Mouse (Mus musculus): Measurements from ENCODE around the gene Src.
"Not testable (repeated sequence)": the region's sequence is repeated elsewhere in the genome, so short reads cannot be mapped to it uniquely, and the experiment has no call there.

Src gene

DNA sequence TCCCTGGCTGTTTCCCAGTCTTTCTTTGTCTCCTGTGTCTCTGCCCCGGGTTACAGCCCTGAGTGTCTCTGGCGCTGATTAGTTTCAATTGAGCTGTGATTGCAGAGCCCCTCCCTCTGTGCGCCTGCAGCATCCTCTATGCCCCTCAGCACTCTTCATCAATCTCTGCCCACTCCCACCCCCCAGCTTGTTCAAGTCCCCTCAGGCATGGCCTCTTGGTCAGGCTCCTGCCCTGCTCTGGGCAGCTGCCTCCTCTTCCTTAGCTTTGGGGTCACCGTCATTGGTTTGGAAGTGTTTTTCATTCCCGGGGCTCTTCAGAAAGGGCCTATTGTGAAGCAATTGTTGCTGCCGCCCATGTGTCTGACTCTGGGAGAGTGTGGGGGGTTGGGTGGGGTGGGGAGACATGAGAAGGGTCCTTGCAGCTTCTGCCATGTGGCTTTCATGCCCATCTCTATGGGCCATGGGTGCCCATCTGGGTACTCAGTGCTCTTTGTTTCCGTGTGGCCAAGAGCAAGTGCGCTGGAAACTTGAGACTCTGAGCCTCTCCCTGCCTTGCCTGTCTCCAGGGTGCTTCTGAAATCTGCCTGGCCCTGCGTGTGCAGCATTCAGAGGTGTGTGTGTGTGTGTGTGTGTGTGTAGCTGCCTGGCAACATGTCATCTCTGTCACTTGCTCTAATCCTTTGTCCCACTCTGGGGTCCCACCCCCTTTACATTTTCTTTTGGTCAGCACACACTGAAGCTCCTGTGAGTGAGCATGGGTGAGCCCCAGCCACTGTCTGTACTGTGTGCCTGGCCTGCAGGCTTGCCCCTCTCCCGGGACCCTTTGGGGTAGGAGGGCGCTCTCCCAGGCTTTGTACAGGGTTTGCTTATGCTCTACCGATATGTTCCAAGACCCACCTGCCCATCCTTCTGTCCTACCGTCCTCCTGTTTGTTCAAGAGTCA is 57.5 kb downstream of the Src start:
- DNase-seq (ENCODE audit: low spot score in 2 of 2), result no peak

DNA sequence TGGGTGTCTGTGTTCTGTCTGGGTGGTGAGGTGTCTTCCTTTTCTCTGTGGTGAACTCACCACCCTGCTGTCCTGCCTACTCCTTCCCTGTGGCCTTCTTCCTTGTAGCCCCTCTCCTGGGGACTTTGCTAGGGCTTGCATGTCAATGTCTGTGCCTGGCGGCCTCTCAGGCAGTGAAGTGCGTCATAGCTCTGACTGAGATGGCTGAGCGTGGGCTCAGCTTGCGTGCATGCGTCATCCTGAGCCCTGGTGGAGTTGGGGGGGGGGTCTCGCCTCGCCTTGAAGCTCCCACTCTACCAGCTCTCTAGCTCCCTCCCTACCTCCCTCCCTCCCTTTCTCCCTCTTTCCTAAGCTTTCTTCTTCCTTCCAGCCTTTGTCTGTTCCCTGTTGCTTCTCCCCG is 60.4 kb downstream of the Src start:
- no peak for DNase-seq (ENCODE audit: low spot score in 2 of 2)

DNA sequence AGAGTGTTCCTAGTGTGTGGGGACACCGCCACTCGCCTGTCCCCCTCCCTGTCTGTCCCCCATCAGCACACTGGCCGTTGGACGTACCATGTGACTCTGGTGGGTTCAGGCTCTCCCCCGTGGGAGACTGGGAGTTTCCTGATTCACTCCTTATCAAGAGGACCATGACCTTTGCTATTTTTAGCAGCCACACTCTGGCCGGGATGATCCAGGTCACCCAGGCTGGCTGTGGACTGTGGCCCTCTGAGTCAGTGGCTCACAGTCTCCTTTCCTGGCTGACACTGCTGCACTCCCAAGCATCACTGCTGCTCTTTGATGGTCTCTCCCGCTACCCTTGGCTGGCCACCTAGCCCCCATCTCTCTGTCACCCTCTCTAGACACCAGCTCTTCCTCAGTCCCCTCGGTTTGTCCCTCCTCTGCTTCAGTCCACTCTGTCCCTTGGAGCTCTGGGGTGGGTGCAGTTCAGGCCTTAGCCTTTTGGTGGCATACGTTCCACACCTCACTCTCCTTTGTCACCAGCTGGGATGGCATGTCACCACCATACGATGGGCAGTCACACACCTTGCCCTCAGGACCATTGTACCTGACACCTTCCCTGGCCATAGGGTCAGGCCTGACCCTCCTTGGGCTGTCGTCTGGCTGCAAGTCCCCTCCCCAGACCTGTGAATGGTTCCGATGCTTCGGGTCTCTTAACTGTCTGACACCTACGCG is 61.8 kb downstream of the Src start:
- DNase-seq (ENCODE audit: low spot score in 2 of 2), result no peak

DNA sequence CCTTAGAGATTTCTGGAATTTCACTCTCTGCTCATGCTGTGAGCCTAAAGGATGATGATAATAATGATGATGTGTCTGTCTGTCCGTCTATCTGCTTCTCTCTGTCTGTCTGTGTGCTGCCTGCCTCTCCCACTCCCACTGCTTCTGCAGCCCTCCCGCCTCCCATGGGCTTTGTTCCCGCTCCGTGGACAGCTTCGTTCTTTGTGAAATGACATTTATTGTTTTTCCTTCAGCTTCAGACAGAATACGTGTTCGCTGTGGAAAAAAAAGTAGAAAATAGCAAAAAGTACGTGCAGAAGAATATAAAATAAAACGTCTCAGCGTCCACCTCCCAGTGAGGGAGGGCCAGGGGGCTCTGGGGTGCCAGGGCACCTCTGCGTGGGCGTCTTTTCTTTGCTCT is 64.5 kb downstream of the Src start:
- no peak for DNase-seq (ENCODE audit: low spot score in 2 of 2)

DNA sequence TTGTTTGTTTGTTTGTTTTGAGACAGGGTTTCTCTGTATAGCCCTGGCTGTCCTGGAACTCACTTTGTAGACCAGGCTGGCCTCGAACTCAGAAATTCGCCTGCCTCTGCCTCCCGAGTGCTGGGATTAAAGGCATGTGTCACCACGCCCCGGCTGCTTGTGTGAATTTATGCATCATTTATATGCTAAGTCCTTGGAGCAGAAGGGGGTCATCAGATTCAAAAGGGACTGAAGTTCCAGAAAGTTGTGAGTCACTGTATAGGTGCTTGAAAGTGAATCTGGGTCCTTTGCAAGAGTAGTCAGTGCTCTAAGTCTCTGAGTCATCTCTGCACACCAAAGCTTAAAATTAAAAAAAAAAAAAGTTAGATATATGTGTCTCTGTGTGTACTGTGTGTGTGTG is 68.3 kb downstream of the Src start:
- DNase-seq (ENCODE audit: low spot score in 2 of 2), result not testable (repeated sequence)

DNA sequence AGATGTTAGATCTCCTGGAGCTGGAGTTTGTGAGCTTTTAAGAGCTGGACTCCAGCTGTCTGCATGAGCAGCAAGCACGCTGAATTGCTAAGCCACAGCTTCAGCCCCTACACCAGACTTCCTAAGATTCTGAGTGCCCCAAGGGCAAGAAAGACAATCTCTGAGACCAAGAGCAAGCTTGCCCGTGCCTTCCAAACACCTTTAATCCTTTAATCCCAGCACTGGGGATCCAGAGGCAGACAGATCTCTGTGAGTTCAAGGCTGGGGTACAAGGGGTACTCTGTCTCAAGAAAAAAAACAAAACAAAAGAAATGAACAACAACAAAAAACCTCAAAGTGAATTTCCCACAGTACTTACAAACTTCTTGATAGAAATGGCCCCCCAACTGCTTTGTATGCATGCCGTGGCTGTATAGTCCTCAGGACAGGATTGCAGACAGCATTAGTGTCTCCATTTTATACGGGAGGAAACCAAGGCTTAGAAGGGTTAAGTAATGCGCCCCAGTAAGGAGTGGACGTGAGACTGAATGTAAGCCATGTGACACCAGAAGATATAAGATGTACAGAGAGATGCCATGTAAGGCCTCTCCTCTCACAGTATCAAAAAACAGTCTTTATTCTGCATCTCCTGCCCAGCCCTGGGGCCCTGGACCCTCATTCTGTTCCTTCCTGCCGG is 68.9 kb downstream of the Src start:
- no peak for DNase-seq (ENCODE audit: low spot score in 2 of 2)

DNA sequence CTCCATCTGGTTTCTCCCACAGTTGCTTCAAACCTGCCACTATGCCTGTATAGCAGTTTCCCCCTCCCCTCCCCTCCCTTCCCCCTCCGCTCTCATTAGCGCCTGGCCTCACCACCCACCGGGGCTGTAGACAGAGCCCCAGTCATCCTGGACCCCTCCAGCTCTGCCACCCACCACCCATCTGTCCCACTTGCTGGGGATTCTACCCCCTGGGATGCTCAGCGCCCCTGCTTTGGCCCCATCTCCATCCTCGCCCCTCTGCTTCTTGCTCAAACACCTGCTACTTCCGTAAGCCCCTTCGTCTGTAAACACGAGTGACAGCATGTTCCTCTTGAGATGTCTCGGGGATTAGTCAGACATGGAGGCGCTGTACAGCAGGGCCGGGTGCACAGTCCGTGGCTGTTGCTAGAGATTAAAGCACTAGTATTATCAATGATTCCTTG is 69.5 kb downstream of the Src start:
- DNase-seq (ENCODE audit: low spot score in 2 of 2), result no peak

DNA sequence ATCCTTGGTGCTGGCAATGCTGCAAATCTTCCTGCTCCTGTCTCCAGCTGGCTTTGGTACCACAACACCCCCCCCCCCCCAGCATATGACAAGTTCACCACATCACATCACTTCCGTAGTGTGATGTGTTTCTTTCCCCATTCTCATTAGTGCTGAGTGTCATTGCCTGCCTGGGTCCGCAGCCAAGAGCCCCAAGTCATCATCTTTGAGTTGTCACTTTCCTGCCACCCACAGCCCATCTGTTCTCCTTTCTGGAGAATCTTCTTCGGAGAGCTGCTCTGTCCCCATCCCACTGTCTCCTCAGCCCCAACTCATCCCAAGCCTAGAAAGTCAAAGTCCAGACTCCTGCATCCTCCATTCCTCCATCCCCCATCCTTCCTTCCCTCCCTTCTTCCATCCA is 75.0 kb downstream of the Src start:
- peak; percentile 50 to 57 for DNase-seq (ENCODE audit: low spot score in 2 of 2)

DNA sequence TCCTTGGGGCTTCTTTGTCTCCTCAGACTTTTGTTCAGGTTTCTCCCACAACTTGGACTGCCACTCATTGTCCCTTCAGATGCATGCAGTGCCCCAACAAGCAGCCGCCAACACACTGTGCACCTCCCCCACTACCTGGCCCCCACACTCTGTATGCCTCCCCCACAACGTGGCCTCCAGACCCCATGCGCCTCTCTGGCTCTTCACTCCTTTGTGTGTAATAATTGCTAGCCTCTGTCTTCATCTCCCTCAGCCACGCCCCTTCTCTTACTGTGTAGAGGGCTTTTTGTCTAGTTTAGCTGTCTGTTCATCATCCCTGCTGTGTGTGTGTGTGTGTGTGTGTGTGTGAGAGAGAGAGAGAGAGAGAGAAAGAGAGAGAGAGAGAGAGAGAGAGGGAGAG is 80.3 kb downstream of the Src start:
- no peak for DNase-seq (ENCODE audit: low spot score in 2 of 2)

DNA sequence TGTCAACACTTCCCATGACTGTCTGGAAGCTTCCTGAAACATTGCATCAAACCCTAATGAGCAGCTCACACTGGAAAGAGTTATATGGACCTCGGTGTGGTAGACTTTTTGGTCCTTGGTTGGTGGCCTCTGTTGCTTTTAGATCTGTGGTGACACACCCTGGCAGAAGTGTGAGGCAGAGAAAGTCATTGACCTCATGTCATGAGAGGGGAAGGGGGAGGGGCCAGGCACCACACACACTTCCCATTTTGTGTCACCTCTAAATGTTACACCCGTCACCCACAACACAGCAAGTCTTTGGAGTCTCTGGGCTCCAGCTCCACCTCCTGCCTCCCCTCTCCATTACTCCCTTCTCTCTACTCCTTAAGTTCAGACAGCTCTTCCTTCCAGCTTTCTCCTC is 82.1 kb downstream of the Src start:
- no peak for DNase-seq (ENCODE audit: low spot score in 2 of 2)

DNA sequence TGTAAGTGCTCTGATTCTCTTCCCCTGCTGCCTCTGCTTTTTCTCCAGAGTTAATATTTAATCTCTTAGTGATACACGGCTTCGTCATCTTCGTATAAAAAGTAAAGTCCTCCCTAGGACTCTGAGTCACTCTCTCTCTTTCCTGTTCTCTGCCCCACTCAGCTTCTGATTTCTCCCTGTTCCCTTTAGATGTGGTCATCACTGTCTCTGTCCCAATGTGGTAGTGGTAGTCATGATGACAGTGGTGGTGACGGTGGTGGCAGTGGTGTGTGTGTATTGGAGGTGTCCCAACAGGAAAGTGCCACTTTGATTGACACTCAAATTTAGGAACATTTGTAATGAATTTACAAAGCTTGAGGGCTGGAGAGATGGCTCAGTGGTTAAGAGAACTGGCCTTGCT is 83.1 kb downstream of the Src start:
- no peak for DNase-seq (ENCODE audit: low spot score in 2 of 2)

DNA sequence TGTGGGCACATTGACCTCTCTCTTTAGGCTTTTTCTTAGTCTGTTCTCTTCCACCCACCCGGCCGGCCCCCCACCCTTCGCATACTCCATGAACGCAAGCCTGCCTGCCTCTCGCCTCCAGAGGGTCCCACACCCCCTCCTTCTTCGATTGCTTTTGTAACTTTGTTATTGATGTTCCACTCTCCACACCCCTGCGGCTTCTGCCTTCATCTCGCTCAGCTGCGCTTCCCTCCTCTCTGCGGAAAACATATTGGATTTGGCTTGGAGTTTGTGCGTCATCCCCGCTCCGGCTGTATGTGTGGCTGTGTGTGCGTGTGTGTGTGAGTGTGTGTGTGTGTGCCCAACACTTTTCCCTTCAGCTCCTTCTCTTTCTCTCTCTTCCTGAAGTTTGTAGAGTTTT is 88.5 kb downstream of the Src start:
- peak; percentile 46 to 51 for DNase-seq (ENCODE audit: low spot score in 2 of 2)

DNA sequence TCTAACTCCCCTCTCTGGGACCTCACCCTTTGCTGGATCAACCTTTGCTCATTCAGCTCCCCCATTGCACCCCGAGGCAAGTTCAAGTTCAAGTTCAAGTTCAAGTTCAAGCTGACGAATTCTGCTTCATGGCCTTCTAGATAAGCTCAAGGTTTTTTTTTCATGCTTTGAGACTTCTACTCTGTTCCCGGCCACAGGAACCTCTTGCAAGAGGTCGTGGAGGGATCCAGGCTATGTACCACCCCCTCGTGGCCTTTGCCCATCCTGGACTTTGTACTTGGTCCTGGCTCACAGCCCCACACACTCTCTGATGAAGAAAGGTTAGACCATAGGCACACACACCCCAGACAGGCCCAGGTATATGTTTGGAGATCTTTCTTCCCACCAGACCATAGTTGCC is 90.9 kb downstream of the Src start:
- no peak for DNase-seq (ENCODE audit: low spot score in 2 of 2)

DNA sequence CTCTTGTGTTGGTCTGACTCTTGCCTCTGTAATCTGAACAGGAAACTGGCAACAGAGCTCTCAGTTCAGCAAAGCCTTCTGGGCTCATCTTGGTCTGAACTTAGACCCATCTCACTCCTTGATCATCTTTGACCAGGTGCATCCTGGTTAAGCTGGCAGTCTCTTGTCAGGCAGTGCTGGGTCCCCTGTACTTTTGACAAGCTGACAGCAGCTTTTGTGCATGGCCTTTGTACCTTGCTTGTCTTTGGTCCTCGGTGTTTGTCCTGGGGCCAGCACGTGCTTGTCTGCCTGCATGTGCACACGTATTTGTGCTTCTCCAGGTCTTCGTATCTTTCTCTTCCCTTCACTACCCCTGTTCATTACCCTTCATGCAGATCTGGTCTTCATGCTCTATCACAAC is 91.8 kb downstream of the Src start:
- no peak for DNase-seq (ENCODE audit: low spot score in 2 of 2)

DNA sequence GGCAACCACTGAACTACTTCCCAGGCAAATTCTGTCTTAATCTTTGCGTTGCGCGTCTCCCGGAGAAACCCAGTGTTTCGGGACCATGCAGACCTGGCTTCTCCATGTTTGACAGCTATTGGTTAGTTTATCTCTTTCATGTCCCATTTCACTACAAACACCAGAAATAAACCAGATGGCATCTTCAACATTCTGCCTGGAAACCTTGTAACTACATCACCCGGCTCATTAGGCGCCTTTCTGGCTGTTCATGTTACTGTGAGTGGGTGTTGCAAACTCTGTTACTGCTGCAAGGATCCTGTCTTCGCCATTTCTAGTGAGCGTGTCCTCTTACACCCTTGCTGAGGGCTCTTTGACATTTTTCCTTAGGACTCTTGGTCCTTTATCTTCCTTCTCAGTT is 94.6 kb downstream of the Src start:
- DNase-seq (ENCODE audit: low spot score in 2 of 2), result no peak

DNA sequence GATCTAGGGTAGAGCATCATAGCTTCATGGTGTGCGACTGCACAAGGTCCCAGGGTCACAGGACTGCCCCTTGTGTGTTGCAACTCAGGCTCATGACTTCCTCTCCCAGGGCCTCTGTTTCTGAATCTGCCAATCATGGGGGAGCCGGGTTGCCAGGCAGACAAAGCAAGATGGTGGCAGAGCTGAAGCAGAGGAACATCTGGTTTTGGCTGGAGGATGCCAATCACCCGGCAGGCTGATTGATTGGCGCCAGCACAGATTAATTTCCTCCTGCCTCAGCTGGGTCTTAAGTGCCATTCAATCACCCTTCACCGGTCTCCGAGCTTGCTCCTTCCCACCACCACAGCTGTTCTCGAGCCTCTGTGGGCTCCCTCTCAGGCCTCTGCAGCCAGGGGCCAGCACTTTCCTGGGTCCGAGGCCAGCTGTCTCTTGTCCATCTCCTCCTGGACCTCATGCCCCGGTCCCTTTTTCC is 95.5 kb downstream of the Src start:
- no peak for DNase-seq (ENCODE audit: low spot score in 2 of 2)

DNA sequence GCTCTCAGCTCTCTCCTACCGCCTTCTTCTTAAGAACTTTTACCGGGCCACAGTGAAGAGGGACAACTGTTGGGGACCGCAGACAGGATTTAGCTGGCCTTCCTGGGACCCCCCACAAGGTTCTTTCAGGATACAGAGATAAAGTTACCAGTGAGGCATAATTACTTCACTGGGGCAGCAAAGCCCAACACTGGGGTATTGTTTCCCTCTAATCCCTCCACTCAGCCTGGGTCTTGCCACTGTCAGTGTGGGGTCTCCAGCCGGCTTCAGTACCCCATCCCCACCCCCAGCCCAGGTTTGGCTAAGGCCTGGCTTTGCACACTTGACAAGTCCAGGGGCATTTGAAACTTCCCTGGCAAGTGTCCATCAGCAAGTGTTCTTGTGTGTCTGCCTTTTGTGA is 96.1 kb downstream of the Src start:
- DNase-seq (ENCODE audit: low spot score in 2 of 2), result no peak

DNA sequence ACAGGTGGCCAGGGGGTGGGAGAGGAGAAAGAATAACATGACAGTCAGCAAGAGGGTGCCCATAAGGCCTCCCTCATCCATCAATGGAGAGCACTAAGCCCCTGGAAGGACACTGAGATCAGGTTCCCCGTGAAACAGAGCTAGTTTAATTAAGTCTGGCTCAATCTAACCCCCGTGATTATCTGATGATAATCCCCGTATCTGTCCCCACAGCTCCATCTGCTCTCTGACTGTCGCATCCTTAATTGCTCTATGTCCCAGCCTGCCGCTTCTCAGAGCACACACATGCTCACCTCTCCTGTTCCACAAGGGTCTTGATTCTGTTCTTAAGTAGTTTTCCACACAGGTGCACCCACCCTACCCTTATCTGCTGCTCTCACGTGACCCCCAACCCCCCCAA is 99.3 kb downstream of the Src start:
- no peak for DNase-seq (ENCODE audit: low spot score in 2 of 2)

DNA sequence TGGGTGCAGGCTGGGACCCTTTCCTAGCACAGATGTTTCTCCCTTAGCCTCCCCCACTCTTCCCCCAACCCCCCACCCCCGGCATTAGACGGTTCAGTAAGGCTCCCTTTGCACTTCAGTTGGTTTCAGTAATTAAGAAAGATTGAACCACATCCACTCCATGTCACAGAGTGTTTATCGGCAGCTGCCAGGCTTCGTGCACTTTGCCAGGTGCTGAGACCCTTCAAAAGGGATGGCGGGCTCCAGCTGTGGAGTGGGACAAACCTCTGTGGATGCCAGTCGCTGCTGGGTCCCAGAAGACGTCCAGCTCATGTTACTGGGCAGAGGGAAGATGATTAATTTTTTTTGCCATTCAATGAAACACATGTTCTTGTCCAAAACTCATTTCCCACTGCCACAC is 100.2 kb downstream of the Src start:
- DNase-seq (ENCODE audit: low spot score in 2 of 2), result no peak

DNA sequence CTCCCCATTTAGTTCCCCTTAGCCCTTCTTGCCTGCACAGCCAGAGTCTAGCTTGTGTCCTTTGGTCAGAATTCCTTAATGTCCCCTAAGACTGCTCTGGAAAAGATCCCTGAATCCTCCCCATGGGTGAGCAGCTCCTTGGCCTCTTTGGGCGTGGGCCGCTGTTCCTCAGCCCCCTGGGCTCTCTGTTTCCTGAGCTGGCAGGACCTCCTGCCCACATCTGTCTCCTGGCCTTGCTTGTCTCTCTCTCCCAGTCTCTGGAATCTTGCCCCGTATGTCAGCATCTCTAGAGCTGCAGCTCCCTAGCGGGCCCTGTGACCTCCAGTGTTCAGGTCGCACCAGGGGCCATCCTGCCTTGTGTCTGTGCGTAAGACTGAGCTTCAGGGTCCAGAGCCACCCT is 101.2 kb downstream of the Src start:
- no peak for DNase-seq (ENCODE audit: low spot score in 2 of 2)

DNA sequence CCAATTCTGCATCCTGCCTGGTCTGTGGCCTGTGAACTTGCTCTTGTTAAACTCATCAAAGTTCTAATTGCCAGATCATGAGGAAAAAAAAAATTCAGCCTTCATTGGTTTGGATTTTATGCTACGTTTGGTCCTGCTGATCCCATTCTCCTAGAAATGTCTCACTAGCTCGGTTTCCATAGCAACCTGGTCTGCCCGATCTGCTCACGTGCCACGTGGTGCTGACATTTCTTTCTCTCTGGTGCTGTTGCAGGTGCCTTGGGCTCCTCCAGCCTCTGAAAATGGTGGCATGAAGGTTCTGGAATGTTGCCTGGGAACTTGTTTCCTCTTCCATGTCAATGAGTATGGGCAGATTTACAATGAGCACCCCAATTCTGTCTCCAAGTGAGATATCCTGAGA is 102.3 kb downstream of the Src start:
- peak in 1 of 2 experiments; percentile 40 for DNase-seq (ENCODE audit: low spot score in 2 of 2)

Data from frontal cortex, postnatal 14 days (tissue).